Mouse (Mus musculus) stomach, postnatal 0 days (tissue): Measurements from ENCODE around the gene Gm11273. TPM values are rescaled to one million over a fixed set of nuclear protein-coding genes. Genes with fewer than 3 reads are reported as not detected.
A peak's percentile ranks its signal among the peaks of the same experiment; 100 is the strongest.
"Not testable (repeated sequence)": the region's sequence is repeated elsewhere in the genome, so short reads cannot be mapped to it uniquely, and the experiment has no call there.

Experiments used
- ATAC-seq: fragments of 200-750 bp; cut with Nextera tagmentation; 2 replicates; pipeline ENCODE4 v1.8.0; 2017; ENCODE audit not compliant: low FRiP score, low TSS enrichment
- DNase-seq: peaks from one replicate; pipeline ENCODE4 v3.0.0-alpha.2; 2016; ENCODE audit warnings: low spot score
- H3K27ac ChIP-seq: fragments of 300-500 bp; sonication (generic); replicated peaks from 2 replicates; pipeline ENCODE4 v1.5.1; 2014; ENCODE audit warnings: mild to moderate bottlenecking, control low read depth
- H3K27me3 ChIP-seq: fragments of 300-500 bp; sonication (generic); 2 replicates; pipeline ENCODE4 v1.6.1; 2014; ENCODE audit warnings: low read length; ENCODE audit not compliant: control insufficient read depth, insufficient read depth
- H3K36me3 ChIP-seq: fragments of 300-500 bp; sonication (generic); 2 replicates; pipeline ENCODE4 v1.6.1; 2014; ENCODE audit warnings: low read length, mixed read lengths; ENCODE audit not compliant: control insufficient read depth, insufficient read depth
- H3K4me1 ChIP-seq: fragments of 300-500 bp; sonication (generic); replicated peaks from 2 replicates; pipeline ENCODE4 v1.6.1; 2014; ENCODE audit warnings: antibody characterized with exemption; ENCODE audit not compliant: control insufficient read depth, insufficient read depth
- H3K4me2 ChIP-seq: fragments of 300-500 bp; sonication (generic); replicated peaks from 2 replicates; pipeline ENCODE4 v1.6.1; 2014; ENCODE audit warnings: low read depth, mild to moderate bottlenecking, control low read depth, moderate library complexity
- H3K4me3 ChIP-seq: fragments of 300-500 bp; sonication (generic); 2 replicates; pipeline ENCODE4 v1.5.1; 2014; ENCODE audit warnings: low read depth, low read length, control low read depth
- H3K9ac ChIP-seq: fragments of 300-500 bp; sonication (generic); 2 replicates; pipeline ENCODE4 v1.6.1; 2014; ENCODE audit warnings: mild to moderate bottlenecking, low read length, control low read depth, mixed read lengths
- H3K9me3 ChIP-seq: fragments of 300-500 bp; sonication (generic); 2 replicates; pipeline ENCODE4 v1.6.1; 2016; ENCODE audit warnings: low read length; ENCODE audit not compliant: control insufficient read depth
- CTCF ChIP-seq: IDR thresholded peaks from 2 replicates; pipeline ENCODE4 v1.5.1; 2016; ENCODE audit warnings: antibody characterized with exemption, low read depth, mild to moderate bottlenecking, moderate library complexity
- EP300 ChIP-seq: optimal IDR thresholded peaks from 2 replicates; pipeline ENCODE3; 2016; ENCODE audit warnings: antibody characterized with exemption
- WGBS: fragments of 180-500 bp; shearing (Covaris S2); extraction: QIAGEN DNeasy Blood & Tissue Kit; methylation state at CpG from one replicate; pipeline ENCODE4 v1.1.7; 2014; 5-methylcytosine and 5-hydroxymethylcytosine counted together
- polyA plus RNA-seq: library from polyadenylated mRNA; unstranded; fragments of >200 nt; fragmentation: Nextera tagmentation; extraction: Ambion mirVana; gene quantifications from 2 replicates; pipeline ENCODE4 v1.2.1, GENCODE M21; 2015

Gene Gm11273
- polyA plus RNA-seq, 1 experiment from 2014 or later, result 12.3 TPM

DNA sequence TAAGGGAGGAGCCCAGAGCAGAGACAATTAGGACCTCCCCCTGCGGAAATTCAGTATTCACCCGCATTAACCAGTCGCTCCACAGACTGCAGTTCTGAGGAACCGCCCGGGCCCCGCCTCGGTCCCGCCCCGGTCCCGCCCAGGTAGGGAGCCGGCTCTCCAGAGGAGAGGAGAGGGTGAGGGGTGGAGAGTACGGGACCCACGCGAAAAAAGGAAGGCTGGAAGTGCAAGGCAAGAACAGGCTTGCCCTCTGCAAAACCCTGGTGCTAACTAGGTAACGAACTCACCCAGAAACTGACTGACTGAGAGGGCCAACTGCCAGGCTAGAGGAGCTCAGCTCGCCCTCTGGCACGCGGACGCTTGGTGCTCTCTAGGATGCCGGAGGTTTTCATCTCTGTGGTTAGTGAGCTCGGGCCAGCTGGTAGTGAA is 5.0 kb upstream of the Gm11273 start:
- DNase-seq, result peak; percentile 93
- peak; percentile 100 for ATAC-seq
- no peaks in the 10 kb centered on the region for H3K4me1 ChIP-seq
- no peaks in the 10 kb centered on the region for H3K36me3 ChIP-seq
- under 1% methylated on average over 21 of the region's 21 CpGs for whole genome bisulfite sequencing
- H3K27ac ChIP-seq, result peak overlapping the region; percentile 73; the same call in 1 of the 2 replicates
- H3K4me3 ChIP-seq, result peak overlapping the region; percentile 48
- no peaks in the 10 kb centered on the region for H3K27me3 ChIP-seq
- peak overlapping the region; percentile 35 for H3K4me2 ChIP-seq
- peak overlapping the region; percentile 43 for H3K9ac ChIP-seq
- TF ChIP-seq CTCF (no peak), EP300 (no peak)
- no peaks in the 10 kb centered on the region for H3K9me3 ChIP-seq

DNA sequence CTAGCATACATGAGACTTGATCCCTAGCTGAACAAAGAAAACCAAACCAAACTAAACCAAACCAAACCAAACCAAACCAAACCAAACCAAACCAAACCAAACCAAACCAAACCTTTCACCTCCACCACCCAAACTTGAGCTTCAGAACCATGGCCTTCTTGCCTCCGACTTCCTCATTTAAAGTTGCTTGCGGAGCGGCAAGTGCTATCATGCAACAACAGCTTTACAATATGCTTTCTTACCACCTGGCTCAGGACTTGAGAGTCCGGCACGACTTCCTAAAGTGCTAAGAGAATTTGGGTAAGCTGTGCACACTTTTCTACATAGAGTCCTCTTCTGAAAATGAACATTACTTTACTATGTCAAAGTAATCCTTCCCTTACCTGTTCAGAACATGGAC is 1.1 kb upstream of the Gm11273 start:
- no peaks in the 10 kb centered on the region for H3K36me3 ChIP-seq
- no peak overlapping the region for H3K9ac ChIP-seq
- WGBS, result 86% methylated on average over 5 of the region's 5 CpGs
- DNase-seq, result no peak
- H3K4me3 ChIP-seq, result no peak overlapping the region
- H3K9me3 ChIP-seq, result no peaks in the 10 kb centered on the region
- no peaks in the 10 kb centered on the region for H3K27me3 ChIP-seq
- no peak overlapping the region for H3K27ac ChIP-seq
- TF ChIP-seq EP300, result no peak
- no peak for TF ChIP-seq CTCF
- ATAC-seq, result no peak
- no peaks in the 10 kb centered on the region for H3K4me1 ChIP-seq
- H3K4me2 ChIP-seq, result no peak overlapping the region

DNA sequence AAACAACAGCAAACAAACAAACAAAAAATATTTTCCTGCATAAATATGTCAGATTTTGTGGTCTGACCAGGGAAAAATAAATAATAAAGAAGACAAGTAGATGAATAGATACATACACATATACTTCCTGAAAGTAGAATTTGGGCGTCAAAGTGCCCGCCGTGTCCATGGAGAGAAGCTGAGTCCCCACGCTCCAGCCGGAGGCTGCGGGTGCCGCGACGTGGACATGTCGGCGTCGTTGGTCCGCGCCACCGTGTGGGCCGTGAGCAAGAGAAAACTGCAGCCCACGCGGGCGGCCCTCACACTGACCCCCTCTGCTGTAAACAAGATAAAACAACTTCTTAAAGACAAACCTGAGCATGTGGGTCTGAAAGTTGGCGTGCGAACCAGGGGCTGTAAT is 6.1 kb downstream of the Gm11273 start, which contains the start of gene AK157302:
Gene AK157302 (plus strand): TSS at position 144 of the 400 bp plus-strand sequence.
- no peaks in the 10 kb centered on the region for H3K9me3 ChIP-seq
- no peak for ATAC-seq
- DNase-seq, result no peak
- no peak within 1 kb of the TSS for H3K4me2 ChIP-seq
- H3K27me3 ChIP-seq, result no peaks in the 10 kb centered on the region
- no peak for TF ChIP-seq CTCF
- no peak for TF ChIP-seq EP300
- no peak within 1 kb of the TSS for H3K27ac ChIP-seq
- no peak within 1 kb of the TSS for H3K9ac ChIP-seq
- no peaks in the 10 kb centered on the region for H3K4me1 ChIP-seq
- no peaks in the 10 kb centered on the region for H3K36me3 ChIP-seq
- H3K4me3 ChIP-seq, result no peak within 1 kb of the TSS
- 94% methylated on average over 21 of the region's 21 CpGs for WGBS

- 75% methylated on average over 5 of the region's 5 CpGs for WGBS
- no peak overlapping the region for H3K4me3 ChIP-seq
- H3K27ac ChIP-seq, result no peak overlapping the region
- H3K4me2 ChIP-seq, result no peak overlapping the region
- H3K27me3 ChIP-seq, result no peaks in the 10 kb centered on the region
- no peak for ATAC-seq
- no peaks in the 10 kb centered on the region for H3K9me3 ChIP-seq
- no peaks in the 10 kb centered on the region for H3K36me3 ChIP-seq
- no peaks in the 10 kb centered on the region for H3K4me1 ChIP-seq
- H3K9ac ChIP-seq, result no peak overlapping the region
- no peak for DNase-seq
- TF ChIP-seq EP300 (no peak), CTCF (no peak)
Measured at GRCm38 (mm10) chr13:21492847-21493246, 8.4 kb downstream of the Gm11273 start.

- DNase-seq, result no peak
- 85% methylated on average over 1 of the region's 1 CpGs for WGBS
Measured at GRCm38 (mm10) chr13:21486881-21487280, 14.3 kb downstream of the Gm11273 start.

GRCm38 (mm10) chr13:21478759-21479670 is 22.2 kb downstream of the Gm11273 start, which contains the start of the genes Zkscan4 and Gm10065:
Zkscan4 (plus strand) TSS chr13:21478907.
Gm10065 (minus strand) TSS chr13:21479441.
- Histone ChIP-seq H3K27ac (peak within 1 kb of the TSS; percentile 80), H3K4me2 (peak within 1 kb of the TSS; percentile 58), H3K4me3 (peak within 1 kb of the TSS; percentile 51), H3K9ac (peak within 1 kb of the TSS; percentile 59)
- not testable (repeated sequence) for H3K4me1 ChIP-seq, H3K9me3 ChIP-seq, H3K27me3 ChIP-seq, H3K36me3 ChIP-seq
- DNase-seq, result peak; percentile 78
- peak; percentile 53 for TF ChIP-seq CTCF
- peak; percentile 89 for ATAC-seq
- 2% methylated on average over 27 of the region's 31 CpGs for WGBS

More at GRCm38 (mm10) chr13:21486881-21487280, 14.3 kb downstream of the Gm11273 start:
- H3K4me2 ChIP-seq, result no peak overlapping the region
- no peak for ATAC-seq
- no peaks in the 10 kb centered on the region for H3K9me3 ChIP-seq
- no peaks in the 10 kb centered on the region for H3K27me3 ChIP-seq
- no peaks in the 10 kb centered on the region for H3K4me1 ChIP-seq
- H3K27ac ChIP-seq, result no peak overlapping the region
- H3K36me3 ChIP-seq, result no peaks in the 10 kb centered on the region
- no peak overlapping the region for H3K4me3 ChIP-seq
- TF ChIP-seq CTCF (no peak), EP300 (no peak)
- no peak overlapping the region for H3K9ac ChIP-seq
